Mouse (Mus musculus) cerebral cortex, adult 2 months (tissue): ENCODE measurements around the gene Rfc5.

Experiments used
- WGBS: fragments of 180-500 bp; shearing (Covaris S2); methylation state at CpG from one replicate; pipeline ENCODE4 v1.1.7; 2018; 5-methylcytosine and 5-hydroxymethylcytosine counted together

The Rfc5 gene

DNA sequence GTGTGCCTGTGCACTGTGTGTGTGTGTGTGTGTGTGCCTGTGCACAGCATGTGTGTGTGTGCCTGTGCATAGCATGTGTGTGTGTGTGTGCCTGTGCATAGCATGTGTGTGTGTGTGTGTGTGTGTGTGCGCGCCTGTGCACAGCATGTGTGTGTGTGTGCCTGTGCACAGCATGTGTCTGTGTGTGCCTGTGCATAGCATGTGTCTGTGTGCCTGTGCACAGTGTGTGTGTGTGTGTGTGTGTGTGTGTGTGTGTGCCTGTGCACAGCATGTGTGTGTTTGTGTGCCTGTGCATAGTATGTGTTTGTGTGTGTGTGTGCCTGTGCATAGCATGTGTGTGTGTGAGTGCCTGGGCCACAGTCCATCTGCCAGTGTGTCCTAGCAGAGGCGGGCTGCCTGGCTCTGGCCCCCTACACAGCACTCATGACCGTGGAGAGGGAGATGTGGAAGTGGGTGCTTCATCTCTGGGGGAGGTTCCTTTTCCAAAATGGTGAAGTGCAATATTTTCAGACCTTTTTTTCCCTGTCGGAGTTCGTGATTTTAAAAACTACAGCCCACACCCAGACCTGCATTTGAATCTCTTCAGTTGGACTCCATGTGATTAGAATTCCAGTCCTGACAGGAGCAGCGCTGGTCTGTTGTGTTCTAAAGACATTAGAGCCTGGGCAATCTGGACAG lies 14.3 kb downstream of the Rfc5 start:
- WGBS = 55% methylated on average over 7 of the region's 7 CpGs

DNA sequence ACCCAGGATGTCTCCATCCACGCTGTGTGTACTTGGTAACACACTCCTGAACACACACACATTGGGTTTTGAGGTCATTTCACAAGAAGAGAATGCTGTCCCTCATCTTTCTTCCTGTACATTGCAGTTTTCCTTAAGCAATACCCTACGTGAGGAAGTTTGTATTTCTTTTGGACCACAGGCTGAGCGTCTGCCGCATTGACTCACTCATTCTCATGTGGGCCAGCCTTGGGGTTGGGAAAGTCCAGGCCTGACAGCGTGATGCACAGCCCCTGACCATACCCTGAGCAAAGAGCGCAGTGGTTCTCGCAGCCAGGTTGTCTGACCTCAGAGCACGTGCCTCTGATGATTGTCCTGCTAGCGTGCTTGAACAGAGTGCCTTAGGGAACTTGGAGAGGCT lies 15.4 kb downstream of the Rfc5 start:
- WGBS = 90% methylated on average over 9 of the region's 9 CpGs

DNA sequence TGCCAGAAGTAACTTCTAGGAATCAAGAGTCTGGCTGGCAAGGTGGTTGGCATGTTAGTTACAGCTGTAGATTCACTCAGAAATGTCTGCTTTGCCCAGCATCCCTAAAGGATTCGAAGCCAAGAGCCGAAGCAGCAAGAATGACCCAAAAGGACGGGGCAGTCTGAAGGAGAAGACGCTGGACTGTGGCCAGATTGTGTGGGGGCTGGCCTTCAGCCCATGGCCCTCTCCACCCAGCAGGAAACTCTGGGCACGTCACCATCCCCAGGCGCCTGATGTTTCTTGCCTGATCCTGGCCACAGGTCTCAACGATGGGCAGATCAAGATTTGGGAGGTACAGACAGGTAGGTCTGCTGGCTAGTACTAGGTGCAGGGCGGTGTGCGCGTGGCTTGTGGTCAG lies 18.3 kb downstream of the Rfc5 start:
- 58% methylated on average over 10 of the region's 10 CpGs for WGBS

DNA sequence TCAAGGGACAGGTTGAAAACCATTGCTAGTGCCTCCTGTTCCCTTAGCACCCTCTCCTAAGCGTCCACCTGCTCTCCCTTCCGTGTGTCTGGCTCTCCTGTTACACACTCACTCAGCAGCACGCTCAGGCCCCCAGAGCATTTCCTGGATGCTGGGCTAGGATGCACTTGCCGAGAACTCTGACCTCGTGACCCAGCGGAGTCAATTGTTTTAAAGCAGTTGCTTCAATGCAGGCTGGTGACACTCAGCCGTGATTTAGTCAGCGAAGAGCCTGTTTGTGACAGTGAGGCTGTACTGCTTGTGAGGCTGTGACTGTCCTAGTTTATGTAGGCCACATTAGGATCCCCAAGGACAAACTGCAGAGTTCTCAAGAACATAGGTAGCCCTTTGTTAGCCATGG lies 21.6 kb downstream of the Rfc5 start:
- 75% methylated on average over 8 of the region's 8 CpGs for WGBS

DNA sequence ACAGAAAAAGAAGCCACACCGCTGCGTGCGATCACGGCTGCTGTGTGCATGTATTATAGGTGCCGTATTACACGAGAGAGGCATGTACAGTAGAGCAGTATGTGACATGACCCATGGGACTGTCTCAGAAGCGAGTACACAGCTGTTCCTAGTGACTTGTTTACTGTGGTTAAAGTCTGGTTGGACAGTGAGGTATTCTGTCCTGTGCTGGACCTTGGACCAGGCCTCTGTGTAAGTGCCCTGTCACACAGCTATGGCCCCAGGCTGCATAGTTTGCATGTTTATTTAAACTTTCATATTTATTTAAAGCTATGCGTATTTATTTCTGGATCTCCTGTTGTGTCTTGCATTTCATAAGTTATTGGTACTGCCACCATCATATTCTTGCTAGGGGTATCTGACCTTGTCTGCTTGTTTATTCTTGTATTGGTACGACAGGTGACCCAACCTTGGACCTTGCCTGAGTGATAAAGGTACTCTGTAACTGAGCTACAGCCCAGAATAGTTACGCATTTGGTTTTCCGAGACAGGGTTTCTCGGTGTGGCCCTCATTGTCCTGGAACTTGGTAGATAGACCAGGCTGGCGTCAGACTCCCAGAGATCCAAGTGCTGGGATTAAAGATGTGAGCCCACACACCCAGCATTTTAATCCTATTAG lies 22.8 kb downstream of the Rfc5 start:
- 86% methylated on average over 13 of the region's 13 CpGs for WGBS

DNA sequence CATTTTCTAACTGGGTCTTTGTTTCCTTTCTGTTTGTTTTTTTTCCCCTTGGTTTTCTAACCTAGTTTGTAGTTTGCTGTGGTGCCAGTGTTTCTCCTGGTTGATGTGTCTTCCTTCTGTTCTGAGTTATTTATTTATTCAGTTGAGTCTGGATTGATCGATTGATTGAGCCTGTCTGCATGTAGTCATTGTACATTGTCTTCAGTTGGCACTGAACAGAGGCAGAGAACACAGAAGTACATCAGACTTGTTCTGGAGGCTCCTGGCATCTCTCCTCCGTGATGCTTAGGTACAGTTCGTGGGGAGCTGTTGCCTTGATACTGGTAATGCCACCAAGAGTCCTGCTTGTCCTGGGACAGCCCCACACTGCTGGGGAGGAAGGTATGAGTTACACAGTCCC lies 24.0 kb downstream of the Rfc5 start:
- WGBS = 57% methylated on average over 3 of the region's 3 CpGs

DNA sequence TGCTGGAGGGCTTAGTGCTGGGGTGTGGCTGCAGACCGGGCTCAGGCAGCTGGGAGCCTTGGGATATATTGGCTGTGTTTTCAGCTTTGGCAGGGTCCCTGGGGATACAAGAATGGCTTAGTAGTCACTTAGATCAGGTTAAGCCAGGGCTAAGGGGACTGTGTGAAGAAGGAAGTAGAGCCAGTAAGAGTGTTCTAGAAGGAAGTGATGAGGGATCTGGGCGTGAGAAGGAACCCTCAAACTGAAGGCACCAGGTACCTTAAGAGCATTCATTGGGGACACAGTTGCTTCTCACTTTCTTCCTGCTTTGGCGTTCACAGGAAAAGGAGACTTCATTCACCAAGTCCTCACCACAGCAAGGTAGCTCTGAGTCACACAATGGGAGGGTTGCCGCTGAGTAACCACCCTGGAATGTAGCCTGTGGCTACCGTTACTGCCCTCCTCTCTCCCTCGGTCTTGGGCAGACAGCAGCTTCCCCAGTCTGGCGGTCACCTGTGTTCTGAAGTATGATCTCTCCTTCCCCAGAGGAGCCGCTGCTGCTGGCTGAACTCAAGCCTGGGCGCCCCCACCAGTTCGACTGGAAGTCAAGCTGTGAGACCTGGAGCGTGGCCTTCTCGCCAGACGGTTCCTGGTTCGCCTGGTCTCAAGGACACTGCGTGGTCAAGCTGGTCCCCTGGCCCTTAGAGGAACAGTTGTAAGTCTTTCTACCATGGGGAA lies 25.6 kb downstream of the Rfc5 start:
- WGBS = 46% methylated on average over 15 of the region's 15 CpGs

DNA sequence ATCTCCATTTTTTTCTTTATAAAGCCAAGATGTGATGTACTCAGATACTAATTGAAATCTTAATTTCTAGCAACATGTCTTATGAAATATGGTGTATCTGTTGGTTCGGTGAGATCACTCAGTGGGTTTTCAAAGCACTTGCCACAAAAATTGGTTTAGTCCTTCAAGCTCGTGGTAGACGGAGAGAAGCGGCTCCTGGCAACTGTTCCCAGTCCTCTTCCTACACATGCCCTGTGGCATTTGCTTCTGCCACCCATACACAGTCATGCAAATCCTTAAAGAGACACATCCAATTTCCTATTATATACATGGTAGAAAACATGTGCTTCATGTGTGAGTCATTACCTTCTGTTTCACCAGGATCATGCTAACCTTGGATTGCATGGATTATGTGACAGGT lies 27.3 kb downstream of the Rfc5 start:
- 50% methylated on average over 4 of the region's 4 CpGs for WGBS

DNA sequence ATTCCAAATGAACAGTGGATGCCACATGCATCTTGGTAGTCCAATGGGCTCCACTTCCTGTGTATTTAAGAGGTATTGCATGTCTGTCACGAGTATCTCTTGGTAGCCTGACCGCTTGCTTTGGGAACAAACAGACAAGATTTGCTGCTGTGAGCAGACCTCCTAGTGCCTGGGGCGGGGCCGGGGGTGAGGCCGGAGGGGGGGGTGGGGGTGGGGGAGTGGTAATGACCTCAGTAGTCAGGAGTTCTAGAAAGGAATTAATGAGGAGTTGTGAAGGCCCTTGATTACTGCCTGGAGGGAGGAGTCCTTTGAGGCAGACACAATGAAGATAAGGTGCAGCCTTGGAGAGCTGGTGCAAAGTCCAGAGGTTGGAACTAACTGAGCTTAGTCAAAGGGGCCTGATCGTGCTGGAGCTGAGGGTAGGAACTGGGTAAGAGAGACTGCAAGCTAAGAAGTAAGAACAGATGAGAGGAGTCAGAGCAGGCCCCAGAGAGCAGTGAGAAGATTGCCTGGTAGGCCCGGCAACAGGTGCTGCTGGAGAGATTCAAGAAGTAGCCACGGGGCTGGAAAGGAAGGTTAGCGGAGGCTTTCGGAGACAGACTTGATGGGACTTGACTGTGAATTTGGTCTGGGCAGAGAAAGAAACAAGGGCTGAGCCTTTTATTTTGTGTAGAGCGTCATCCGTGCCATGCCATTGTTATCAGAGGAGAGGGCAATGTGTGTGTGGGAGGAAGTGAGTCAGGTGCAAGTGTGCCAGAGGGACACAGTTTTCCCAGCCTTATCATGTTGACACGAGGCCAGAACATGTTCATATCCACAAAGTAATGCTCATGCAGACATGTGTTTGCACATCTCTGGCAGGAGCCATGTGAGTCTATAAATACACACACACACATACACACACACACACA lies 28.0 kb downstream of the Rfc5 start:
- 24% methylated on average over 13 of the region's 13 CpGs for WGBS

DNA sequence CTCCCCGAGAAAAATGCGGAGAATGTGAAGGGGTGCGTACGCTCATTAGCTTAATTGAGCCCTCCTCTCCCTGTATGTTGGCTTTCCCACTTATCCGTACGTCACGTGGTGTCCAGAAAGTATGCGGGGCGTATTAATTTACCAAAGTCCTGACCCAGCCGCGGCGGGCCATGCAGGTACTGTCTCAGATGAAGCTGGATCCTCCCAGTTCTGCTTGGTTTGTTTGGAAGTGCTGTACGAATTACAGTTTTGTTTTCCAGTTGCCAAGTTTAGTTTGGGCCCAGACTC lies 28.7 kb downstream of the Rfc5 start:
- WGBS = 46% methylated on average over 13 of the region's 13 CpGs

DNA sequence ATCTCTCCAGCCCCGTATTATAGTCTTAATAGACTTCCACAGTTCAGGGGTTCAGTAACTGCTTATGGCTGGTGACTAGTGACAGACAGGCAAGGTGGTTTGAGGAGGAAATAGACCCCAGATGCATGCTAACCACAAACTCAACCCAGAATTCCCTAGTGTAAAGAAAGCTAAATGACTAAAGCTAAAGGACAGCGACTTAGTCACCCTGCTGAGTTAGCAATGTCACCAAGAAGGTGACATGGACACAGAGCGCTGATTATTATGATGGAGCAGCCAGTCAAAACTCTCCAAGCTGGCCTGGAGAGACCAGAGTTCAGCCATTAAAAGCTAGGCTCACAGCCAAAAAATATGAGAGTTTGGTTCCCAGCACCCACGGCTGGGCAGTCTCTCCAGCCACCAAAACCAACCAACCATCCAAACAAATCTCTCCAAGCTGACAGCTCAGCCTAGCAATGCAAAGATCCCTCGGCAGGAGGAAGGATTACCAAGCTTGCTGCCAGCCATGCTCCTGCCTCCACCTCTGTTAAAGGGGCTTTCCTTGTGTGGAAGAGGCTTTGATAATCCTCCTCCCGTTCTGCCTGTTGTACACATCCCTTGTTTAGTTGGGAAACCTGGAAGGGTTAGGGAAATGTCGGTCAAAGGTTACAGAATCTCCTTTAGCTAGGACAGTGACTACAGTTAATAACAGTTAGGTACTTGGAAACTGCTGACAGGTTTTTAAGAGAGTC lies 29.2 kb downstream of the Rfc5 start:
- WGBS = 39% methylated on average over 7 of the region's 7 CpGs

DNA sequence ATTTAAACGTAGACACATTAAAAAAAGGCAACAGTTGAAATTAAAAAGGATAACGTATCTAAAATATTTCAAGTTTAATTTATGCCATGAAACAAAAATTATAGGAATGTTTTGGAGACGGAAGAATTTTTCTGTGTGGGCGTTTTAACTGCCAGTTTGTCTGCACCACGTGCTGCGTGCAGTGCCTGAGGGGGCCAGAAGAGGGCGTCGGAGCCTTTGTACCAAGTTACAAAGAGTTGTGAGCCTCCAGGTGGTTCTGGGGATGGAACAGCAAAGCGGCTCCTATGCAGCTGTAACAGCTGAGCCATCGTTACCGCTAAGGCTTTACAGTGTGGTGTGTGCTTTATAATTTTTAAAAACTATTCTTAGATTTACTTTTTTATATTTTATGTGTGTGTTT lies 30.1 kb downstream of the Rfc5 start:
- 19% methylated on average over 11 of the region's 11 CpGs for WGBS

DNA sequence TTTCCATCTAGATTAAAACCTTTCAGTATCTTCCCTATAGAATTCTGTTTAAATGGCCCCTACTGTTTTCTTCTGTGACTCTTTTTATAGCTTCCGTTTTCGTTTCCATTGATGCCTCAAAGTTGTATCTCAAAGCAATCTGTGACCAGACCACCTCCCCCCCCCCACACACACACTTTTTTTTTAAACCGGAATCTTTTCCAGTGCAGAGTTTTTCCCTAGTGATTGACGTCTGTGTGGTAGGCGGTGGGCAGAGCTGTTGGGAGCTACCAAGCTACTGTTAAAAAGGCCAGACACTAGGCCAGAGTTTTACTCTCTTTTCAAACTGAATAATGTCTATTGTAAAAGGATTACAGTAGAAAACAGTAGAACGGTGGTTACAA lies 30.6 kb downstream of the Rfc5 start:
- 4% methylated on average over 6 of the region's 6 CpGs for WGBS

DNA sequence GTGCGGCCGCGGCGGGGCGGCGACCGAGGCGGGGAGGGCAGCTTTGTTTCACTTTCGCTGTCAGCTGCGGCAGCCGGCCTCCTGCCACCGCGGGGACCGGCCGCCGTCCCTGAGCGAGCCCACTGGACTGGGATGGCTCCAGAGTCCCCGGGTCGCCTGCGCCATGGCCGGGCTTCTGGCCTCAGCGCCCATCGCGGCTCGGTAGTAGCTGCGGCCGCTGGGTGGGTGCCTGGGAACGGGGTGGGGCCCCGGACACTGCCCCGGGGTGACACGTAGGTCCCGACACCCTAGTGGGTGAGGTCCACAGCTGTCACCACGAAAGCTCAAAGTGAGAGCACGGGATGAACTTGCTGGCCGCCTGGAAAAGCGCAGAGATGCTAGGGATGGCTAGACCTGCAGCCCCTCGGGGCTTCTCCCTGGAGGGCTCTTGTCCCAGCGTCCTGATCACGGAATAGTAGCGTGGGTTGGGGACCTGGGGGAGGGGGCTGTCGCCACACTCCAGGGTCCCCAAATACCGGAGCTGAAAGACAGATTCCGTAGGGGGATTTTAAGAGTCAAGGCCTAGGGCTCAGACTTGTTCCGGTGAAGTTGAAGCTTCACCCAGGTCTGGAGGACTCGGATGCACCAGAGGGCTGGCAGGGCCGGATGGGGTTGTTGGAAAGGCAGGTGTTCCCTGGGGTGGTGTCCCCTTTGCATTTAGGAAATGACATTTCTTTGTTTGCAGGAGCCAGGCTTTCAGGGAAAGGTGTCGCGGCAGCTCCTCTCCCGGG lies 31.2 kb downstream of the Rfc5 start:
- under 1% methylated on average over 49 of the region's 49 CpGs for WGBS

DNA sequence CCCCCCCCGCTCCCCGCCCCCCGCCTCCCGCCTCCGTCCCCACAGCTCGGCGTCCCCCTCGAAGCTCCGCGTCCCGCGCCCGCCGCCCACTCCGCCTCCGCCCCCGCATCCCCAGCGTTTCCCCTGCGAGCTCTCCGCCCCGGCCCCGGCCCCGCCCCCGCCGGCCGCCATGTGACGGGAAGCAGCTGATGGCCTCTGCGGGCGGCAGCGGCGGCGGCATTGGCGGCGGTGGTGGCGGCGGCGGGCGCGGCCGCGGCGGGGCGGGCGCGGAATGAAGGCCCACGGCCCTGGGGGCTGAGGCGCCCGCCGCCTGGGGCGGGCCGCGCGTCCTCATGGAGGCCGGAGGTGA lies 31.7 kb downstream of the Rfc5 start, which contains the start of gene Wsb2:
Gene Wsb2, plus strand, starts transcription at position 176 of the 349 bp plus-strand sequence.
- WGBS = under 1% methylated on average over 39 of the region's 54 CpGs

DNA sequence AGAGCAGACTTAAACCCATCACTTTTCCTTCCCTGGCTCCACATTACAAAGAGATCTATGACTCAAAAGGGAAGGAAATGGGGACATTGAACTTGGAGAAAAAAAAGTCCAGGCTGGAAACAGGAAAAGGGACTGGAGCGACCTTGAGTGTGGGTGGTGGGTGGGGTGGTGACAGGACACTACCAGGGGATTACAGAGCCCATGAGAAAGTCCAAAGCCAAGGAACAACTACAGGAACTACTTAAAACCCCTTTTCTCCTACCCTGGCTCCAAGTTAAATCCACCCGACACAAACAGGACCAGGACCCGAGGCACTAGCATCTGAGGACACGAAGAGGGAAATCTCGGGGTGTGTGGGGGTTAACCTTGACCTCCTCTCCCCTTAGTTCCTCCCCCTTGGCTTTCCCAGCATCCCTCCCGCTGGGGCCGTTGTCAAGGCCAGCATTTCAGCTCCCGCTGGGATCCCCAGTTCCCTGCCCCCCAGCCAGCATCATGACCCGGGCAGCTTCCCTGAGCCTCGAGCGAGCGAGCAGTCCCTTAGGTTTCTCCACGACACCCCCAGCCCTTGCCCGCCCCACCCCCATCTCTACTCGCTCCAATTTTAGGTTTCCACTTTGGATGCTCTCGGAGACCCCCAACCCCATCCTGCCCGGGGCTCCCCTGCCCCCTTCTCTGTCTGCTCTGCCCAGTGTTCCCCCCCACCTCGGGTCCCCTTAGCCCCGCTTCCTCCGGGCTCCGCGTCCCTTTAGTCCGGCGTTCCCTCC lies 32.3 kb downstream of the Rfc5 start:
- under 1% methylated on average over 23 of the region's 24 CpGs for WGBS

DNA sequence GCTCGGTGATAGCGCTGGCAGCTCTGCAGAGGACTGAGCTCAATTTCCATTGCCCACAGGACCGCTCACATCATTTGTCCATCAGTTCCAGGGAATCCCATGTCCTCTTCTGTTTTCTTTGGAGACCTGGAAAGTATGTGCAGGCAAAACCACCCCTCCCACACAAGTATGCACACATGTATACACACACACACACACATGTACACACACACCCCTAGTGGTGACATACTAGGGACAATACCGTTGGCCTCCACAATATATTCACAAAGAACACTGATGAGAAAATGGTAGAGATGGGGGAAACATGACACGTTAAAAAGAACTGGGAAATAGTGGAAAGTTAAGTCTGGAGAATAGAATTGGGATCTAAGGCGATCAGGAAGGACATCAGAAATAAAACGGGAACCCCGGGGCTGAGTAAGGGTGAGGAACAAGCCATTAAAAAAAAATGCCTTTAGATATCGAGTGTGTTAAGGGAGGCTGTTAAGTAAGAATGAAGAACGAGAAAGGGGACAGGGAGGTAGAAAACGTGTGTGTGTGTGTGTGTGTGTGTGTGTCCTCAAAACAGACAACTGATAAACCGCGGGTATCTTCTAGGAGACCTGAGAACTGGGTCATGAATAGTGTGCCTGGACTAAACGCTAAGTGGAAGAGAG lies 33.1 kb downstream of the Rfc5 start:
- whole genome bisulfite sequencing = 46% methylated on average over 14 of the region's 14 CpGs

DNA sequence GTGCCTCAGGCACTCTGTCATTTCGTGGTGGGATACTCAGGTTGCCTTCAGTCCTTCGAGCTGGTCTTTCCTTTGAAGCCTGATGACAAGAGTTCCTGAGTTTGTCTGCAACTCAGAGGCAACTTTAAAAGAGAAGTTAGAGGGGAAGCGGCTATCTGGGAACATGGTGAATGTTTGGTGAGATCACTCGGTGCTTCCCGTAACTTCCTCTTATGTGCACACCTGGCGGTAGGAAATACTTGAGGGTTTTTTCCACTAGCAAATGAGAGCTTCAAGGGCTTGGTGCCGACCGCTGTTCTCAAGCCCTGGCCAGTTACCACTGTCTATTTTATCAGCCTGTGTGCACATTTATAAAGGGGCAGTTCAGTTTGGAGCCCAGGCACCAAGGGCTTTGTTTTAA lies 34.7 kb downstream of the Rfc5 start:
- WGBS = 71% methylated on average over 8 of the region's 8 CpGs

DNA sequence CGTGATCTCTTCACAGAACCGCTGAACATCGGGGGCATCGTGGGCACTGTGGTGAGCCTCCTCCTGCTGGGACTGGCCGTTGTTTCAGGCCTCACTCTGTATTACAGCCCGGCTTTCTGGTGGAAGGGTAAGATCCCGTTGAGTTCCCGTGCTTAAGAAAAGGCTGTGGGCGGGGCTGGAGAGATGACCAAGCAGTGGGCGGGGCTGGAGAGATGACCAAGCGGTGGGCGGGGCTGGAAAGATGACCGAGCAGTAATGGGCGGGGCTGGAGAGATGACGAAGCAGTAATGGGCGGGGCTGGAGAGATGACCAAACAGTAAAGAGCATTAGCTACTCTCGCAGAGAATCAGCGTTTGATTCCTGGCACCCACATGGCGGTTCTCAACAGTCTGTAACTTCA lies 40.6 kb downstream of the Rfc5 start:
- 42% methylated on average over 19 of the region's 19 CpGs for WGBS

DNA sequence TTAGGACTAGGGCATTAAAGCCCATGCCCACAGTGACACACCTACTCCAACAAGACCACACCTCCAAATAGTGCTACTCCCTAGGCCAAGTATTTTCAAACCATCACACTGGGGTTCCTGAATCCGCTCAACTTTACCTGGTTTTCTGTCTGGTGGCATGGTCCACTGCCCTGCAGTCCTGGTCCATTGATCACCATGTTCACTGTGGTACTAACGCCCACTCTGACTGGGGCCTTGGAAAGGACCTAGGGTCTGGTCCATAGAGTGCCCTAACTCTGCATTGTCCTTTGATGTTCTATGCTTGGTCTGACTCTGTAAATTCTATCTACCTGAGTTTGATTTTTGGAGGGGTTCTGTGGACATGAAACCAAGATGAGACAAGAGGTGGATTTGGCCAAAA lies 41.0 kb downstream of the Rfc5 start:
- 97% methylated on average over 2 of the region's 2 CpGs for WGBS
